Mouse (Mus musculus): ENCODE measurements around the gene Eif4g3. TPM values are rescaled to one million over a fixed set of nuclear protein-coding genes. Genes with fewer than 3 reads are reported as not detected.

The Eif4g3 gene
- polyA plus RNA-seq, 1 experiment = 149 TPM

GRCm38 (mm10) chr4:138020231-138020630, 27.4 kb downstream of the Eif4g3 start:
- no peak for DNase-seq (ENCODE audit: extremely low spot score in 1 of 2, low spot score in 1 of 2)

DNA sequence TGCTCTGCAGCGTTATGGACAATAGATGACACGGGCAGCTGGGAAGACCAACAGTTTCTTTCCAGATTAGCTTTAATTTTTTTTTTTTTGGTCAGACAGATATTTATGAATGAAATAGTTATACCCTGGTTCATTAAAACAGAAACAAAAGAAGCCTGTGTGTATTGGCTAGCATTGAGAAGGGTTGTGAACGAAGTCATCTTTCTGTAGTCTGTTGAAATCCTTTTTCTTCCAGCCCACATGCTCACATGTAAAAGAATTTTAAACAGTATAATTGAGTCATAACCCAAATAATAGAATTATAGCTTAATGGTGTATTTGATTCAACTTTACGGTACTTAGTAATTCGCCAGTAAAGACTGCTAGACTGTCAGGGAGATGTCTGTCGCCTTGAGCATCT, 28.8 kb downstream of the Eif4g3 start:
- DNase-seq (ENCODE audit: extremely low spot score in 1 of 2, low spot score in 1 of 2) = no peak

DNA sequence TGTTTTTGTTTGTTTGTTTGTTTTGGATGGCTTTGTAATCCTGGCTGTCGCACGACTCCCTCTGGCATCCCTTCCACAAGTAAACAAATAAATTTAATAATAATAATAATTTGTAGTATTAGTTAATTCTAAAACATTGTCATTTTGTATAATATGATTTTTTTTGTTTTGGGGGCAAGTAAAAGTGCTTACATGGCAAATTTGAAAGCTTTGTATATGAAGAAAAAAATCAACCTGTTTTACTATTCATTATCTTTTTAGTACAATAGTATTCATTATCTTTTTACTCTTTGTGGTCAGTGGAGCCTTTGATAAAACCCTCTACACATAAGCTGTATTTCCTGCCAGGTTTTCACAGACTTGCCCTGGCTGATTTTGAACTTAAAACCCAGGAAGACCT, 29.9 kb downstream of the Eif4g3 start:
- no peak for DNase-seq (ENCODE audit: extremely low spot score in 1 of 2, low spot score in 1 of 2)

- no peak for DNase-seq (ENCODE audit: extremely low spot score in 1 of 2, low spot score in 1 of 2)
Measured at GRCm38 (mm10) chr4:138023403-138024100, 30.7 kb downstream of the Eif4g3 start.

- DNase-seq (ENCODE audit: extremely low spot score in 1 of 2, low spot score in 1 of 2) = no peak
Measured at GRCm38 (mm10) chr4:138029168-138029567, 36.3 kb downstream of the Eif4g3 start.

GRCm38 (mm10) chr4:138031828-138032227, 39.0 kb downstream of the Eif4g3 start:
- DNase-seq (ENCODE audit: extremely low spot score in 1 of 2, low spot score in 1 of 2) = no peak

GRCm38 (mm10) chr4:138033871-138034270, 41.0 kb downstream of the Eif4g3 start:
- DNase-seq (ENCODE audit: extremely low spot score in 1 of 2, low spot score in 1 of 2) = no peak

- no peak for DNase-seq (ENCODE audit: extremely low spot score in 1 of 2, low spot score in 1 of 2)
Measured at GRCm38 (mm10) chr4:138035435-138036120, 42.8 kb downstream of the Eif4g3 start.

GRCm38 (mm10) chr4:138037110-138037509, 44.3 kb downstream of the Eif4g3 start:
- DNase-seq (ENCODE audit: extremely low spot score in 1 of 2, low spot score in 1 of 2) = no peak

DNA sequence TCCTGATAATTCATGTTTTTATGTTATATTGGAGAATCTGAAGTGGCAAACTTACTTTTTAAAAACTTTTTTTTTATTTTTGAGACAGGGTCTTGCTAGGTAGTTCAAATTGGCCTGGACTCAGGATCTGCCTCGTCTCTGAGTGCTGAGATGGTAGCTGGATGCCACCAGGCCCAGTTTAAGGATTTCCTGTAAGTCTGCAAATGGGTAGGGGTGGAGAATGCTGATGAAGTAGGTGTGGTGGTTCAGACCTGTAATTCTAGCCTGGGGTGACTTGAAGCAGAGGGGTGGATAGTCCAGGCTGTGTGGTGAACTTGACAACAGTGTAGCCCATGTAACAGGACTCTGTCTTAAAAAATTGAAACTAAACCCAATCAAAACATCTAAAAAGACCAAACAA, 45.1 kb downstream of the Eif4g3 start:
- DNase-seq (ENCODE audit: extremely low spot score in 1 of 2, low spot score in 1 of 2) = no peak

GRCm38 (mm10) chr4:138038365-138039274, 45.8 kb downstream of the Eif4g3 start:
- DNase-seq (ENCODE audit: extremely low spot score in 1 of 2, low spot score in 1 of 2) = no peak

GRCm38 (mm10) chr4:138039275-138039651, 46.4 kb downstream of the Eif4g3 start:
- DNase-seq (ENCODE audit: extremely low spot score in 1 of 2, low spot score in 1 of 2) = no peak

- DNase-seq (ENCODE audit: extremely low spot score in 1 of 2, low spot score in 1 of 2) = no peak
Measured at GRCm38 (mm10) chr4:138040589-138040988, 47.8 kb downstream of the Eif4g3 start.

DNA sequence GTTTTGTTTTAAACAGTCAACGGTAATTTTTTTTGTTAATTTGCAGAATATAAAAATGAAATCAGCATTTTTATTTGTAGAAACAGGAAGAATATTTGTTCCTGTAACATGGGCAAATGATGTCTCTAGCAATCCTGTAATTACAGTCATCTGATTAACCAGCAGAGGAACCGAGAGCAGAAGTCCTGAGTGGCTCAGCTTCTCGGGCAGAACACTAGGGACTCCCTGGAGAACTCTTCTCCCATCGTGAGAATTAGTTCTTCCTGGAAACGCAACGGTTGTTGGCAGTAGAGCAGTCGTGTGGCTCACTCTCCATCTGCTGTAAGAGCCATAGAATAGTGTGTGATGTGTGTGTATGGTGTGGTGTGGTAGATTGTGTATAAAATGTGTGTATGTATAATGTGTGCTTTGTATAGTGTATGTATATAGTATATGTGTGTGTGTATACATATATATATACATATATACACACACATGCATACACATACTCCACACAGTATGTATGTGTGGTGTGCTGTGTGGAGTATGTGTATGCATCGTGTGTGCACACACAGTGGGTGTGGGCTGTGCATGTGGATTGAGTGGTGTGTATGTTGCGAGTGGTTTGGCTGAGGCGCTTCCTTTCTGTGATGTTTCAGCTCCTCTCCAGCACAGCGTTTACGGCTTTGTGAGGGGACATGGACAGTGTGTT, 48.9 kb downstream of the Eif4g3 start:
- DNase-seq (ENCODE audit: extremely low spot score in 1 of 2, low spot score in 1 of 2) = no peak

GRCm38 (mm10) chr4:138042257-138042589, 49.4 kb downstream of the Eif4g3 start:
- DNase-seq (ENCODE audit: extremely low spot score in 1 of 2, low spot score in 1 of 2) = no peak

- no peak for DNase-seq (ENCODE audit: extremely low spot score in 1 of 2, low spot score in 1 of 2)
Measured at GRCm38 (mm10) chr4:138042625-138043024, 49.8 kb downstream of the Eif4g3 start.

- DNase-seq (ENCODE audit: extremely low spot score in 1 of 2, low spot score in 1 of 2) = no peak
Measured at GRCm38 (mm10) chr4:138044841-138045500, 52.1 kb downstream of the Eif4g3 start.

- no peak for DNase-seq (ENCODE audit: extremely low spot score in 1 of 2, low spot score in 1 of 2)
Measured at GRCm38 (mm10) chr4:138045809-138046208, 53.0 kb downstream of the Eif4g3 start.

GRCm38 (mm10) chr4:138046371-138046770, 53.5 kb downstream of the Eif4g3 start:
- DNase-seq (ENCODE audit: extremely low spot score in 1 of 2, low spot score in 1 of 2) = no peak

- no peak for DNase-seq (ENCODE audit: extremely low spot score in 1 of 2, low spot score in 1 of 2)
Measured at GRCm38 (mm10) chr4:138049547-138049946, 56.7 kb downstream of the Eif4g3 start.
